Comparison of ENCODE assay signal across 33 mouse cellular contexts in genomic region chr8:105698734-105699133, GRCm38 (mm10). TPM values are rescaled to one million over a fixed set of nuclear protein-coding genes. Genes with fewer than 3 reads are reported as not detected.
"Had no signal": no experiment of that assay in that cellular context is flagged by ENCODE, and none has a peak within 500 bp of the region (broad histone marks: within the 10 kb centered on the region; RNA-seq: fewer than 3 reads in every experiment).

No protein-coding gene starts in this region.

- H3K27me3 ChIP-seq: hindbrain, embryonic 13.5 days; hindbrain, embryonic 15.5 days had no signal

- H3K4me3 ChIP-seq: gastrocnemius, adult 2 months; heart, adult 2 months; heart, embryonic 13.5 days; heart, embryonic 15.5 days; hindbrain, embryonic 13.5 days; hindbrain, embryonic 15.5 days; kidney, embryonic 15.5 days; limb, embryonic 15.5 days had no signal

- H3K9me3 ChIP-seq: heart, embryonic 13.5 days; heart, embryonic 15.5 days; hindbrain, embryonic 13.5 days; hindbrain, embryonic 15.5 days; kidney, embryonic 15.5 days; limb, embryonic 13.5 days; limb, embryonic 15.5 days; liver, embryonic 12.5 days had no signal

- DNase-seq: gastrocnemius, adult 2 months; gastrocnemius, postnatal 10 days; gastrocnemius, postnatal 25 days; heart, adult 2 months; kidney, adult 11 months; kidney, adult 2 months; kidney, adult 9 months; kidney, postnatal 14 days; kidney, postnatal 36 days; layer of hippocampus, adult 9-11 months; layer of hippocampus, postnatal 36 days had no signal

- H3K27ac ChIP-seq: gastrocnemius, adult 2 months; heart, adult 2 months; heart, embryonic 13.5 days; heart, embryonic 15.5 days; hindbrain, embryonic 13.5 days; hindbrain, embryonic 15.5 days; hindbrain, postnatal 0 days; kidney, embryonic 15.5 days; kidney, postnatal 0 days; limb, embryonic 13.5 days; limb, embryonic 15.5 days; liver, embryonic 12.5 days; liver, embryonic 14.5 days had no signal

RNA-seq across cellular contexts. Expression of gene 4933405L10Rik, which starts 8.7 kb away (rescaled TPM):
- total RNA-seq: gastrocnemius, adult 2 months; gastrocnemius, postnatal 10 days; gastrocnemius, postnatal 25 days; gastrocnemius, postnatal 4 days; granulocyte monocyte progenitor cell, adult 5-6 weeks; heart, adult 2 months; heart, postnatal 25 days; hindbrain, postnatal 0 days; layer of hippocampus, postnatal 14 days; layer of hippocampus, postnatal 36 days; left cerebral cortex, postnatal 36 days; liver, adult 2 months had no signal
- polyA plus RNA-seq: heart, adult 2 months; heart, embryonic 13.5 days; heart, embryonic 15.5 days; heart, postnatal 0 days; intestine, embryonic 14.5 days; intestine, embryonic 16.5 days; large intestine, adult 2 months; limb, embryonic 13.5 days; liver, adult 2 months; liver, embryonic 14.5 days; liver, embryonic 16.5 days had no signal

RNA-seq across cellular contexts. Expression of gene Enkd1, which starts 9.3 kb away (rescaled TPM):
- total RNA-seq: liver, adult 2 months had no signal
